Mouse (Mus musculus) regulatory T cell (primary cell): Measurements from ENCODE around the gene Lbx1.

ENCODE experiments used
- in situ Hi-C: fragments of 300-600 bp; cut with MboI, MseI; formaldehyde crosslinking; loops from one replicate; pipeline ENCODE4 v1.15.1; 2025; ENCODE audit warnings: high pct_unique_total_duplicates

Lbx1 gene

DNA sequence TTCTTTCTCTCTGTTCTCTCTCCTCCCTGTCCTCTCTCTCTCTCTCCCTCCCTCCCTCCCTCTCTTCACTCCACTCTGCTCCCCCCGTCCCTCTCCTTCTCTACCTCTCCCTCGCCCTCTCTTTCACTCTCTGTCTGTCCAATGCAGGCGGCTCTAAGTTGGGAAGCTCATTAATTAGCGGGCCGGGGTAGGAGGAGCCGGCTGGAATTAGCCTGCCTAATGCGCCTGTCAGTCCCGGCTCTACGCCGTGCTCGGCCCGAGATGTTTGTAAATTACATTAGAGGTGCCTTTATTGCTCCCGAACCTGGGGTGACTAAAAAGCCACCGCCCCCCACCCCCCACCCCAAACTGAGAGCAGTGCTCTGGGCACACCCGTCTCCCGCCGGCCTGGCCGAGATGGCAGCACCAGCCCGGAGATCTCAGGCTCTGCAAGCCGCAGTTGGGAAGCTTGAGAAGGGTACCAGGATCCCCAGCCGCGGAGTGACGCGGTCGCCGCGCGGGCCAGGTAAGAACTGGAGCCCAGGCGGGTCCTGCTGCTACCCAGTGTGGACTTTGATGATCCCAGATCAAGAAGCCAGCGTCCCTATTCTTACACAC lies at the start of gene Lbx1:
TSS of gene Lbx1 (minus strand) at position 47 of the 597 bp plus-strand sequence.
- in situ Hi-C loops: loop anchor here (10.0 kb wide), 1 partner anchor 1621 kb away; the partner anchor contains the start of gene Nkx2-3

DNA sequence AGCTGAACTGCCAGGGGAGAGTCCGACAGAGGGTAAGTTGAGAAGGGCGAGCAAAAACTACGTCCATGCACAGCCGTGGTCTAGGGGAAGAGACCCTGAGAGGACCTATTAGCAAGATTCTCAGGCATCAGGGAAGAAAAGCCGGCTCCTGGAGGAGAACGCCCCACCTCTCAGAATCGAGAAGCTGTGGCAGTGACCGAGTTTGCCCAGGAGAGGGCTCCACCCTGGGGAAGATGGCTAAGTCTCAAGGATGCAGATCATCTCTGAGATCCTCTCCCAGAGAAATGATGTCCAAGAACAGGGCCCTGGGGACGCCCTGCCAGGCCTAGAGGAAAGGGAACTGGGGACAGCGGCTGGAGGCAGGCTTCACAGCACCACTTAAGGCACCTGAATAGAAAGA lies 47.7 kb upstream of the Lbx1 start:
- in situ Hi-C loops: loop anchor here (5.0 kb wide), 1 partner anchor 149 kb away; no protein-coding TSS in a partner anchor

DNA sequence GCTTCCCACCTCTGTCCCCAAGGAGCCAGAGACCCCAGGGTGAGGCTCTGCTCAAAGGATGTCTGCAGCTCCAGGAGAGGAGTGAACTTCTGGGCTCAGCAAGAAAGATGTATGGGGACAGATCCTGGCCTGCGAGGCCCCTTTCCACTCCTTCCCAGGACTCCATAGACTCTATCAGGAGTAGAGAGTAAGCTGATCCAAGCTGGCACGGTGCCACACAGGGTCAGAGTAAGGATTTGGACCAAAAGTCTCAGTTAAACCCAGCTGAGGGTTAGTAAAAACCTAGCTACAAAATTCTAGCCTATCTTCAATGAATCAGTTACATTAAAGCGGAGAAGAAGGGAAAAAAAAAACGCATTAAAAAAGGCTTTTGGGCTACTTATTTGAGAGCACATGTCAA lies 40.6 kb upstream of the Lbx1 start:
- in situ Hi-C loops: no loop called here

DNA sequence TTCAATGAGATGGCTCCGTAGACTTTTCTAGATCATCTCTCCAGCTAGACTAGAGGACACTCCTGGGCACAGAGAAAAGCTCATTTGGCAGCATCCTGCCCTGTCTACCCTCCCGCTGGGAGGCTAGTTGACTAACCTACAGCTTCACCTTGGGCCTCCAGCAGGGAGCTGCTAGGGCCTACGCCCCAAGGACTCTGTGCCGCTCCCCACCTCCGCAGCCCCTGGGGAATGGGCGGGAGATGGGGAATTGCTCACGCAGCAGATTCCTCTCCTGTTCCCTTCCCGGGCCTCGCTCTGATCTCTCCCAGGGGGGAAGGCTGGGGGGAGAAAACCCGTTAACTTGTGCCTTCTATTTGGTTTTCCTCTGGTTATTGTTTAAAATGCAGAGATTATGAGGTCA lies 36.4 kb upstream of the Lbx1 start:
- in situ Hi-C loops: no loop called here

DNA sequence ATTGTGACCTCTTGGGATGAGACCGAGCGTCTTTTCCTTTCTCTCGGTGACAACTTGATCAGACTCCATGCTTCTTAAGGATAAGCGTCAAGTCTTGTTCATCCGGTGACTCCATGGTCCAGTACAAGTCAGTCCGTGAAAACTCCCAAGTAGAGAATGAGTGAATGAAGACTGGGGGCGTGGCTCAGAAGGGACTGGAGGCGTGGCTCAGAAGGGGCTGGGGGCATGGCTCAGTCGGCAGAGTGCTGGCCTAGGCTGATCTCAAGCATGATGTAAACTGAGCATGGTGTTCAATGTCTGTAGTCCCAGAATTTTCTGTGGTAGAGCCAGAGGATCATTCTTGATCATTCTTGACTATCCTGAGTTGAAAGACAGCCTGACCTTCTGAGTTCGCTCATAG lies 27.4 kb upstream of the Lbx1 start:
- in situ Hi-C loops: no loop called here

DNA sequence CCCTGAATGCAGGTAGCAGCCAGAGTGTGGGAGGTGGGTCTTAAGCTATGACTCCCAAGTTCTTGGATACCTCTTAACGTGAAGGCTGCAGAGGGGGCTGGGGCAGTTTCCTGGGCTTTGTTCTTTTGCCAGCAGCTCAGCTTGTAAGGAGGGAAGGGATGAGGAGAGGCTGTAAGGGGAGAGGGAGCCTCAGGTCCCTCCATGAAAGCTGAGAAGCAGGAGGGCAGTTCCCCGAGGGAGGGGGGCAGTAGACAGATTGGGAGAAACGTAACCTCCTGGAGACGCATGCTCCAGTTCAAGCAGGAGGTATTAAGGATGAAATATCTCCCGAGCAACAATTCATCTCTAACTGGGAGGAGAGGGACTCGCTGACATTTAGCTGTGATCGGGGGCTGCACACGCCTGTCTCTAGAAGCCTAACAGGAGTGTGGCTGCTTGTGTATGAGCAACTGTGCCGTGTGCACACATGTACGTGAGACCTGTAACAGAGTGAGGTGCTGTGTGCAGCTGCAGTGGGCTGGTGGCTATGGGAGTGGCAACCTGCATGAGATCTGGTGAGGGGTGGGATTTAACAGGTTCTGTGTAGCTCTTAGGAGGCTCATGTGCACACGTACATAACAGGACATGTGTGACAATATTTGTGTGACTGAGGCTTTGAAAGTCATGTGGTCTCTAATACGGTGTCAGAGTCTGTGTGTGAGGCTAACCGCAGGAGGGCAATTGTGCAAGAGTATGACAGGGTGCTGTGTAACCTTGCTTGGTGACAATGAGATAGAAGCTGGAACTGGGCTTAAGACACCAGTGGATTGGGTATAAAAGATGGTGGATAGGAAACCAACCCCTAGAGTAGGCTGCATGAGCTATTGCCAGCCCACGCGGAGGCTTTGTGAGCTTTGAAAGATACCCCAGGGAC lies 22.1 kb upstream of the Lbx1 start:
- in situ Hi-C loops: no loop called here

DNA sequence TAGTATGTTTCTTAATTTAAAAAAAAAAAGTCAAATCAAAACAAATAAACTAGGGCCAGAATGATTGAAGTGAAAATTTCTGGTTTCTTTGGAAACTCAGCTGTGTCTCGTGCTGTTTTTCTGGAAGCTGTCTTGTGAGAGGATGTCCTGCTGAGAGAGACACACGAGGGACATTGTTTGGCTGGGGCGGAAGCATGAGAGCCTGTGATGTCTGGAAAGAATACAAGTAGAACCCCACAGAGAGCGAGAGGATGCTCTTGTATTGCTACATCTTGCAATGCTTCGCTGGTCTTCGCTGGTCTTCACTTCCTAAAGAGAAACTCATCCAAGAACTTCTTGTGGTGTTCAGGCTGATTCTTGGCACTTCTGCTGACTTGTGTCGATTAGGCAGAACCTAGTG lies 19.2 kb upstream of the Lbx1 start:
- in situ Hi-C loops: no loop called here

DNA sequence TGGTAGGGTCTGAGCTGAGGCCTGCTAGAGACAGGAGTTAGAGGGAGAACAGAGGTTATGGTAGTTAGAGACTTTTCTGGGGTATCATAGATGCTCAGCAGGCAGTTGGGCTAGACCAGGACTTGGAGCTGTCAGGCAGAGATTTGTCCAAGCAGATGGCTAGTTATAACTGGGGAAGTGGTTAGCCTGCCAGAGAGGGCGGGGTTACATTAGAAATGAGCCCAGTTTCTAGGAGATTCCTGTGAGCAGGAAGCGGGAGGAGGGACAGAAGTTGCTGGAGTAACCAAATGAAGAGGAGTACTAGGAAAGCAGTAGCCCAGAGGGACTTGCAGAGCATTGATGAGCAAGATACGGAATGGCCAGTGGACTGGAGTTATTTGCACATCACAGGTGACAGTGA lies 16.8 kb upstream of the Lbx1 start:
- in situ Hi-C loops: no loop called here

DNA sequence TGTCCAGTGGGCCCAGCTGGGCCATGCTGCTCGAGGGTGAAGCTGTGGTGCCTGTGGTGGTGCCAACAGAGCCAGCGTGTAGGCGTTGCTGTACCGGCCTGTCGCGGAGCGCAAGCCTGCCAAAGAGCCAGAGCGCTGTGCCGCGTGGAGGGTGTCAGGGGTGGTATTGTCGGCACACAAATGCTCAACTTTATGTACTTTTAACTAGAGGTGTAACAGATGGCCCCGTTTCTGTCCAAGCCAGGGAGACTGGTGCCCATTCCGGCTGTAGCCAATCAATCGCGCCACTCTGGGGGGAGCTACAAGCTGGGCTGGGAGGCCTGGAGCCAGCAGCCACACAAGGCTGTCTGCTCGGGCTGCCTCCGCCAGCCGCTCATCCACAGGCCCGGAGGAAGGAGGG lies 13.1 kb upstream of the Lbx1 start:
- in situ Hi-C loops: no loop called here

DNA sequence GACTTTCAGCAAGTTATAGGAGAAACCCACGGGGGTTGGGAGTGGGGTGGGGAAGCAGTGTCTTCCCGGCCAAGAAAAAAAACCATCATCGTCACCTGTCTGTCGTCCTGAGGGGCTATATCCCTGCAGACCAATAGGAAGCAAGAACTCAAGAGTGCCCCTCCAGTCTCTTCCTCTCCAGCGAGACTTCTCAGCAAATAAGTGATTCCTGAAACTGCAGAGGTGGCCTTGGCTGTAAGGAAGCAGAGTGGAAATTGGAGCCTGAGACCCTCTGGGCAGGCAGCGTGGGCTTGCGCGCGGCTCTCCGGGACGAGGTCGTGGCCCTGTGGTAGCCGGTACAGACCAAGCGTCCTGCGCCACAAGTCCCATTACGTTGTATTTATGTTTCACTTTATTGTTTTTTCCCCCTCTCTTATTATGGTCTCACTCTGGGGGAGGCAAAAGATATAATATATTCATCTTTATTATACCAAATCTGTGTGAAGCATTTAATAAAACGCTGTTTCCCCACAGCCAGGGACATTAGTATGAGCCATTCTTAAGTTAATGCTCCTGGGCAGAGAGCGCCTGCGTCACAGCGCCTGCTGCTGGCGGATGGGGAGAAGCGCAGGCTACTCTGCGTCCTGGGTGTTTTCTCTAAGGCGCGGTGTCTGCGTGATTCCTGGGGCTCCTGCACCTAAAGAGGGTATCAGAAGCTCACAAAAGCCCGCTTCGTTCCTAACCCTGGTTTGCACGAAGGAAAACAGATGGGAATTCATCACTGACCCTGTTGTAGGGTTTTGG lies 8.5 kb upstream of the Lbx1 start:
- in situ Hi-C loops: no loop called here

DNA sequence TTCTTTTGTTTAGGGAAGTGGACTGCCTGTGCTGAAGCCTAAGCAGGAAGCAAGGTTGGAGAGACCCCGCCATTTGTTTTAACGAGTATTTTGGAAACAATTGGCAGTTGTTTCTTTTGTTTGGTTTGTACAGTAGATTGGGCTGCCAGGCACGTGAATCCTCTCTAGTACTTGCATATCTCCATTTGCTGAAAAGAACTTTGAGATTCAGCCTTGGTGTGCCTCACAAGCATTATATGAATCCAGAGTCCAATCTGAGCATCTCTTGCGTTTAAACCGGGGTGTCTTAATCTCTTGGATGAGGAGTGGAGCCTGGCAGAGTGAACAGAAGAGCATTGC lies 7.6 kb upstream of the Lbx1 start:
- in situ Hi-C loops: no loop called here

DNA sequence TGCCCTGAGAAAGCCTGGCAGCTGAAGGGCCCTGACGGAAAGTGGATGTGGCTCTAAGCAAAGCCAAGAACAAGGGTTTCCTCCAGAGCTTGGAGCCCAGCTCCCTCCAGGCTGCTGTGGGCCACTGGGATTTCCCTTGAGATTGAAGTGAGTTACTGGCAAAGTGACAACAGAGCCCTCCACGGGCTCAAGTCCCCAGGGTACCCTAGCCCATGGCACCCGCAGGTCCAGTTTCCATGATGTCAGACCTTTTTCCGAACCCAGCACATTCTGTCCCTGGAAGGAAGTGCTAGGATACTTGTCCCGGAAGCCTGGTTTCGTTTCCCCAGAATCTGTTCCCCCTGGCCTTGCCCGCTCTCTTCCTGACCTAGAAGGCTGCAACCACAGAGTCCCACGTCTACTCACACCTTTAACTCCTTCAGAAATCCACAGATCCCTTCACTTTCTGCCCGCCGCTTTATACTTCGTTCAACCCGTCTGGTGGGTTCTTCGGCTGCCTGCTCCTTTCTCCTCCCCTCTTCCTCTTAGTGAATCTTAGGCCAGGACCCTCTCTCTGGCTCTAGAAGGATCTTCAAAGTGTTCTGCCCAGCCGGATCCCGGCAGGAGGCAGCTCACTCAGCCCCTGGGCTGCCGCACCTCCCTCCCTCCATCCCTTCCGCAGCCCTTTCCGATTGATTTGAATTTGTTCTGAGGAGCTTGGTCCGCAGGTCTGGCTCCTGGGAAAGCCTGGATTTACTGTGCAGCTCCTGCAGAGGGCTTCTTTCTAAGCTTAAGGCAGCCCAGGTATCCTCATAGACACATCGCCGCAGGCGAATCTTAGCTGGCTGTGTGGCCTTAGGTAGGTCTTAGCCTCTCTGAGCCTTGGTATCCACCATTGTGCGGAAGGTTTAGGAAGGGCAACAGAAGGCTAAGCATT lies 7.0 kb upstream of the Lbx1 start:
- in situ Hi-C loops: no loop called here

DNA sequence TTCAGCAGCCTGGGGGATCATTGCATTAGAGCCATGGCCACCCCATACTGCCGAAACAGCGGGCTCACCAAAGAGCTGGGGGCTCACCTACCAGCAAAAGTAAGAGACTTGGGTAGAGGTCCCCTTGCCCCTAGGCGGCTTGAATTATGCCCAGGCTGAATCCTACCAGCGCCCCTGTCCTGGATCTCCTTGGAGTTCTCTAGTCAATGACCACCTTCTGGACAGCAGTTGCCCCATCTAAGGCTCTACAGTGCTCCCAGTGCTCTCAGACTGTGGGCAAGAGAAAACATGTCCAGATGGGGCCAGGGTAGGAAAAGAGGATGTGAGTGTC lies 6.4 kb upstream of the Lbx1 start:
- in situ Hi-C loops: no loop called here

DNA sequence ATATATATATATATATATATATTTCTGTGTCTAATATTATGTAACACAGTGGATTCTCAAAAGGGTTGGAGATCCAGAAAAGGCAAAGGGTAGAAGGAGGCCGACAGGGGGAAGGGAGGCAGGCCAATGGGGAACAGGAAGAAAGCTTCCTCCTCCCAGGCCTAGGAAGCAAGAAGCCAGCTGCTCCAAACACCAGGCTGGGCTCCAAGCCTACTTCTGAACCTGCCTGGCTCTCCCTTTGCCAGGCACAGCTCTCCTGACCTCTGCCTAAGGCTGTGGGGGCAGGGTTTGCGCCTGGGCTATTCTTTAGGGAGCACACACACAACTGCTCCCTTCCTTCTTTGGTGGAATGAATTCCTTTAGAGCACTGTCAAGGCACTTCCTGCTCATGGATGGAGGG lies 4.4 kb upstream of the Lbx1 start:
- in situ Hi-C loops: no loop called here

DNA sequence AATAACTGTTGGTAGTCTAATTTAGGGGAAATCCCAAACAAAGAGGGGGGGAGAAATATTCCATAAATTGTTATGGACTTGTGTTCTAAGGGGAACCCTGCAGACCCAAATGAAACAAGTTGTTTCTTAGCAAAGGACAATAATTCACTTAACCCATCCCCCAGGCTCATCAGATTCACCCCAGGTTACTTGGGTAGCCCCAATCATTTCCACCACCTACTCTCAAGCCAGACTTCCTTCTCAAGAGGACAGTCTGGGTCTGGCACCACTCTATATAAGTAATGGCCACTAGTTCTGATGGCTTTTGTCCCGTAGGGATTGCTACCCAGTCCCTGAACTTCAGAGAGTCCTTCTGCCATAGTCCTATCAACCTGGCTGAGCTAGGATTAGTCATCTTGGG lies 3.6 kb upstream of the Lbx1 start:
- in situ Hi-C loops: loop anchor here (10.0 kb wide), 1 partner anchor 1624 kb away; the partner anchor contains the start of gene Nkx2-3

DNA sequence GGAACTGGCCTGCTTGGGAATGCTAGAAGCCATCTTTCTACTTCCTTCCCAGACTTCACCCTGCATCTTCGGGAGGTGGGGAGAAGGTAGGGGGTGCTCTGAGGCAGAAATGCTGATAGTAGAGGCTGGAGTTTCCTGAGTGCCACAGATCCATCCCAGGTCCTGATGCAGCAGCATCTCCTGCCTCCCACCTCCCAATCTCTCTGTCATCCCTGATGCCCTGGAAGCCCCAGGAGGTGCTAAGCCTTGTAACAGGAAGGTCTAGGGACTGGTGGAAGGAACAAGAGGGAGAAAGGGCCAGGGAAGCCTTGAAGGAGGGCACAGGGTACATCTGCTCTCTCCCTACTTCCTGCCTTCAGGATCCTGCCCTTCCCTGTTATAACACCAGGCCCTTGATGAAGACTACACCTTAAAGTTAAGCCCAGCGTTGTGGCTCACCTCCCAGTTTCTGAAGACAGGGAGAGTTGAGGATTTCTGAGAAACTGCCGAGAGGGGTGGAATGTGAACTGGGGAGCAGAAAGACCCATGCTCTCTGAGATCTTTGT lies 2.1 kb upstream of the Lbx1 start:
- in situ Hi-C loops: loop anchor here (10.0 kb wide), 1 partner anchor 1623 kb away; the partner anchor contains the start of gene Nkx2-3

DNA sequence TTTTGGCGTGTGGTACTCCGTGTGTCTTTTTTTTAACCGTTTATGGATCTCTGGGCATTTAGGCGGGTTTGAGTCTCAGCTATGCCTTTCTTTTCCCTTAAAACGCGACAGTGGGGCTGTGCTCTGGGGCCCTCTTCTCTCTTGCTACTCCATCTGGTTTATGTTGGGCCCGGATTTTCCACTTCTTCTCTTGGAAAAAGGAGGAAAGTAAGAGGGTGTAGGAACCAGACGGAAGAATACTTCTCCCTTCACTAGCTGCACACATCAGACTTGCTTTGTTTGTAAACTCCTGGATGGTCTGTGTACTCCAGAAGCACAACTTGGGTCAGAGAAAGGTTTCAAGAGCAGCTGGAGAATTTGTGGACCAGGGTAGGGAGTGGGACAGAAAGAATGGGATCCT lies 1.5 kb upstream of the Lbx1 start:
- in situ Hi-C loops: loop anchor here (10.0 kb wide), 1 partner anchor 1622 kb away; the partner anchor contains the start of gene Nkx2-3

DNA sequence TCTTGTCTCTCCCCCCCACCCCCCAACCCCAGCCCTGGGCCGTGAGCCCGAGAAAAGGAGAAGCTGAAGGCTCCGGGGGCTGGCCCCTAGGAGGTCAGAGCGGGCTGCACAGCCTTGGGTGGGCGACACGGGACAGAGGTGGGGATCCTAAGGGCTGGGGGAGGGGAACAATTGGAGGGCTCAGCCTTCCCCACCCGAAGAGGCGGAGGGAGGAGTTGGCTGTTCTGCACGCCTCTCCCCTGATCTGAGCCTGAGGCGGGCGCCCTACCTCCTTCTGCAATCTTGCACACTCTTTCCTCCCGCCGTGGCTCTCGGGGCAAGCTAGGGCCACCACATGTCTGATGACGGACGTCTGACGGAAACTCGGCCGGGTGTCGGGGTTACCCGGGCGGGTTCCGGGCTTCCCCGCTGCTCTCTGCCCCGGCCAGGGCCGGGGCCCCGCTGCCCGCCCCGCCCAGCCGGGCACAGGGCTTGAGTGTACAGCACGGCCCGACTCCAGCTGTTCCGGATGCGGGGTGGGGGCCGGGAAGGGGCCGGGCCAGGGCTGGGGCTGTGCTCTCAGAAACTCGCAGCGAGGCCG lies 841 bp upstream of the Lbx1 start:
- in situ Hi-C loops: loop anchor here (10.0 kb wide), 1 partner anchor 1622 kb away; the partner anchor contains the start of gene Nkx2-3

DNA sequence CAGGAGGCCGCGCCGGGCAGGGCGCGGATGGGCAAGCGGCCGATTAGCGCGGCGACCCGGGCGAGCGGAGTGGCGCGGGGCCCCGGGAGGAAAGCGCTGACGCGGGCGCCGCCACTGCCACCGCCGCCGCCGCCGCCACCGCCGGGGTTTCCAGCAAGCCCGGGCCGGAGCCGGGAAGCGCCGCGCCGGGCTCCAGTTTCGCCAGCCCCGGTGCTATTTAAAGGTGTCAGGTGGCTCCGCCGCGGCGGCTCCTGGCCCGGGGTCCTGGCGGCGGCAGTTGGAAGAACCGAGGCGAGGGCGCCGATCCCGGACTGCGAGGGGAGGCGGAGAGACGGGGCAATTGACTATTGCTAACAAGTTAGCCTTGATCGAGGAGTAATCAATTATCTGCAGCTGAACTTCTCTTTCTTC lies 276 bp downstream of the Lbx1 start:
- in situ Hi-C loops: loop anchor here (10.0 kb wide), 1 partner anchor 1621 kb away; the partner anchor contains the start of gene Nkx2-3

DNA sequence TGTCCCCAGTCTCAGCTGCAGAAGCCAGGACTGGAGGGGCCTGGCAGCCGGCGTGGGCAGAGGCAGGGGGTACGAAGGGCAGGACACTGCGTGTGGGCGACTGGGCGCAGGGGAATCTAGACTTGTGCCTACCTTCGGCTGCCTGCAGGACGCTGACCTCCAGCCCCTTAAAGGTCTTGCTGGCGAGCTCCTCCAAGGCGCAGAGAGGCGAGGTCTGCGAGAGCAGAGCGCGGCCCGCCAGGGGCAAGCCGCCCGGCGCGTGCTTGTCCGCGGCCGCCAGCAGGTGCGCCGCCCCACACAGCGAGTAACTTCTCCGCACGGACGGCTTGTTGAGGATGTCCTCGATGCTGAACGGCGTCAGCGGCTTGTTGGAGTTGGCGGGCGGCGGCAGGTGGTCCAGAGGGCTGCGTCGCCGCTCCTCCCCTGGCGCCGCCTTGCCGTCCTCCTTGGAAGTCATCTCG lies 811 bp downstream of the Lbx1 start:
- in situ Hi-C loops: loop anchor here (10.0 kb wide), 1 partner anchor 1620 kb away; the partner anchor contains the start of gene Nkx2-3
